Mouse (Mus musculus): Measurements from ENCODE around the gene Rsph10b.

DNA sequence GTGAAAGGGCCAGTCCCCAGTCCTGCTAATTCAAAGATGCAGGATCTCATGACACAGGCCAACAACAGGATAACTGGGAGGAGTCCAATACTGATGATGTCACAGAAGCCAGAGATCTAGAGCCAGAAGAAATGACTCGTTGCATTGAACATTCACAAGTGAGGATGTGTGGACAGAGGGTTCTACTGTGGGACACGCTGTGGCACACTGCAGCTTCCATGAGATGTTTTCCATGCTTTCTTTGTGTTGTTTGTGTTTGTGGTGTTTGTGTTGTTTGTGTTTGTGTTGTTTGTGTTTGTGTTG is 42.7 kb downstream of the Rsph10b start:
- TF ChIP-seq CTCF (IDR thresholded peaks at IDR 0.05; ENCODE audit: low read depth, low read length) (no peak), POLR2A (IDR thresholded peaks at IDR 0.05; ENCODE audit: insufficient read depth, low read length) (no peak)

Data from ES-Bruce4 (cell line).